ENCODE assay signal across 20 mouse cellular contexts in genomic region chr10:100795215-100795972, GRCm38 (mm10).
DNase-seq lines count a peak whose midpoint lies in the region; ATAC-seq and TF ChIP-seq lines count a peak whose summit lies in the region.
"Had no signal": no experiment of that assay in that cellular context is flagged by ENCODE, and none has a peak within 500 bp of the region (broad histone marks: within the 10 kb centered on the region; RNA-seq: fewer than 3 reads in every experiment).

No protein-coding gene starts in this region.

- no peak overlapping the region for H3K4me2 ChIP-seq in forebrain, embryonic 15.5 days (replicated peaks)
- H3K4me2 ChIP-seq in forebrain, embryonic 12.5 days: no peak overlapping the region
- H3K4me2 ChIP-seq in forebrain, postnatal 0 days (ENCODE audit: low read depth): no peak overlapping the region
- H3K4me2 ChIP-seq: heart, embryonic 13.5 days; limb, embryonic 15.5 days; liver, embryonic 15.5 days; midbrain, embryonic 12.5 days; neural tube, embryonic 13.5 days had no signal

- peak; percentile 90 for ATAC-seq in forebrain, embryonic 15.5 days (replicated peaks)
- ATAC-seq in forebrain, embryonic 12.5 days (ENCODE audit: low FRiP score): no peak
- peak; percentile 96 for ATAC-seq in forebrain, postnatal 0 days
- ATAC-seq: hindbrain, embryonic 16.5 days had no signal

- no peaks in the 10 kb centered on the region for H3K36me3 ChIP-seq in forebrain, embryonic 15.5 days
- no peaks in the 10 kb centered on the region for H3K36me3 ChIP-seq in forebrain, embryonic 12.5 days (replicated peaks)
- no peaks in the 10 kb centered on the region for H3K36me3 ChIP-seq in forebrain, postnatal 0 days (ENCODE audit: insufficient read depth)
- H3K36me3 ChIP-seq: heart, embryonic 13.5 days; limb, embryonic 15.5 days; liver, embryonic 15.5 days; midbrain, embryonic 12.5 days; neural tube, embryonic 13.5 days had no signal

- TF ChIP-seq POLR2A in brain, embryonic 14.5 days (IDR thresholded peaks at IDR 0.05; ENCODE audit: borderline replicate concordance, extremely low read depth, insufficient read depth, insufficient read length, poor library complexity, severe bottlenecking): no peak

- peak; percentile 4 for DNase-seq in layer of hippocampus, adult 9-11 months
- DNase-seq in layer of hippocampus, postnatal 10 days (ENCODE audit: low spot score in 2 of 2): no peak
- peak; percentile 73 for DNase-seq in brain, embryonic 14.5 days (ENCODE audit: low read depth)
- DNase-seq in forebrain, postnatal 0 days: peak; percentile 63
- DNase-seq in adrenal gland, adult 18-20 months (ENCODE audit: low spot score in 2 of 2): no peak
- DNase-seq: gastrocnemius, postnatal 14 days; heart, adult 18-20 months; heart, postnatal 36 days; kidney, adult 18-20 months; layer of hippocampus, postnatal 36 days; right cerebral cortex, postnatal 14 days had no signal

- WGBS in forebrain, embryonic 15.5 days: 39% methylated on average over 6 of the region's 6 CpGs
- WGBS in forebrain, embryonic 12.5 days: 58% methylated on average over 6 of the region's 6 CpGs
- 27% methylated on average over 6 of the region's 6 CpGs for WGBS in forebrain, postnatal 0 days

- 0 out of 2 replicates have a peak overlapping the region, but pooled peaks have one; percentile 11 for H3K27ac ChIP-seq in forebrain, embryonic 15.5 days (replicated peaks)
- H3K27ac ChIP-seq in forebrain, embryonic 12.5 days: no peak overlapping the region
- H3K27ac ChIP-seq in forebrain, postnatal 0 days (ENCODE audit: low read depth, low read length): no peak overlapping the region
- H3K27ac ChIP-seq: heart, embryonic 13.5 days; limb, embryonic 15.5 days; liver, embryonic 15.5 days; macrophage; midbrain, embryonic 12.5 days; neural tube, embryonic 13.5 days had no signal

- H3K4me1 ChIP-seq in forebrain, embryonic 15.5 days: no peaks in the 10 kb centered on the region
- no peaks in the 10 kb centered on the region for H3K4me1 ChIP-seq in forebrain, embryonic 12.5 days
- no peaks in the 10 kb centered on the region for H3K4me1 ChIP-seq in forebrain, postnatal 0 days (ENCODE audit: insufficient read depth)
- H3K4me1 ChIP-seq: heart, embryonic 13.5 days; limb, embryonic 15.5 days; liver, embryonic 15.5 days; midbrain, embryonic 12.5 days; neural tube, embryonic 13.5 days had no signal

- no peak overlapping the region for H3K4me3 ChIP-seq in forebrain, embryonic 15.5 days
- H3K4me3 ChIP-seq in forebrain, embryonic 12.5 days (replicated peaks): no peak overlapping the region
- H3K4me3 ChIP-seq in forebrain, postnatal 0 days (ENCODE audit: low read depth, low read length): no peak overlapping the region
- H3K4me3 ChIP-seq: heart, embryonic 13.5 days; limb, embryonic 15.5 days; liver, embryonic 15.5 days; midbrain, embryonic 12.5 days; neural tube, embryonic 13.5 days had no signal

- H3K27me3 ChIP-seq in forebrain, embryonic 15.5 days: no peaks in the 10 kb centered on the region
- H3K27me3 ChIP-seq in forebrain, embryonic 12.5 days: no peaks in the 10 kb centered on the region
- no peaks in the 10 kb centered on the region for H3K27me3 ChIP-seq in forebrain, postnatal 0 days (ENCODE audit: insufficient read depth, low read length)
- H3K27me3 ChIP-seq: heart, embryonic 13.5 days; limb, embryonic 15.5 days; liver, embryonic 15.5 days; midbrain, embryonic 12.5 days; neural tube, embryonic 13.5 days had no signal

- no peak for TF ChIP-seq CTCF in brain, embryonic 14.5 days (IDR thresholded peaks at IDR 0.05; ENCODE audit: borderline replicate concordance, extremely low read depth, insufficient read depth, insufficient read length)
- TF ChIP-seq CTCF in forebrain, postnatal 0 days (IDR thresholded peaks at IDR 0.05; ENCODE audit: low read depth): peak; percentile 22; the same call in 1 of the 2 replicates

- no peaks in the 10 kb centered on the region for H3K9me3 ChIP-seq in forebrain, embryonic 15.5 days
- H3K9me3 ChIP-seq in forebrain, embryonic 12.5 days: no peaks in the 10 kb centered on the region
- no peaks in the 10 kb centered on the region for H3K9me3 ChIP-seq in forebrain, postnatal 0 days (ENCODE audit: low read length)
- H3K9me3 ChIP-seq: heart, embryonic 13.5 days; limb, embryonic 15.5 days; liver, embryonic 15.5 days; midbrain, embryonic 12.5 days; neural tube, embryonic 13.5 days had no signal

- no peak overlapping the region for H3K9ac ChIP-seq in forebrain, embryonic 15.5 days (replicated peaks)
- H3K9ac ChIP-seq in forebrain, embryonic 12.5 days: no peak overlapping the region
- no peak overlapping the region for H3K9ac ChIP-seq in forebrain, postnatal 0 days
- H3K9ac ChIP-seq: heart, embryonic 13.5 days; limb, embryonic 15.5 days; liver, embryonic 15.5 days; midbrain, embryonic 12.5 days; neural tube, embryonic 13.5 days had no signal

Comparison
In these comparisons a context has a peak if more than half of its experiments do, and no peak if none do; other contexts are left out.
1. DNase-seq: peak in layer of hippocampus, adult 9-11 months (single experiment), brain, embryonic 14.5 days (single experiment) and forebrain, postnatal 0 days (single experiment); none in layer of hippocampus, postnatal 10 days (0 of 2) and adrenal gland, adult 18-20 months (0 of 2).